Mouse (Mus musculus) MN1 (cell line): ENCODE measurements around the gene Chic1.

Source experiments
- DNase-seq: peaks from one replicate; pipeline ENCODE4 v3.0.0-alpha.2; 2016; ENCODE audit warnings: low spot score

Chic1 gene

DNA sequence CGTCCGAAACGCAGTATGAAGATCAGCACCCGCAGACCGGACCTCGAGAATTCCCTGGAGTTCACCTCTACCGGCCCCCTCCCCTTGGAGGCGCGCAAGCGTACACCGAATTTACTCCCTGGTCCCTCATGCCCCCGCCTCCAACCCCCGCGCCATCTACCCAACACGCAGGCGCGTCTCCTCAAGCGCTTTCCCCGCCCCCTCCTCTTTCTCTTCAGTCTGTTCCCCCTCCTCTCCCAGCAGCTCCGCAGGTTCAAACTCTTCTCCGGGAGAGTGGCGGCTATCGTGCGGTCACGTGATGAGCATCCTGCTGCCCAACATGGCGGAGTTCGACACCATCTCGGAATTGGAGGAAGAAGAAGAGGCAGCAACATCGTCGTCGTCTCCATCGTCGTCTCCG is at the start of gene Chic1:
Gene Chic1 (plus strand): TSS at position 190 of the 400 bp plus-strand sequence.
- peak; percentile 61 for DNase-seq

DNA sequence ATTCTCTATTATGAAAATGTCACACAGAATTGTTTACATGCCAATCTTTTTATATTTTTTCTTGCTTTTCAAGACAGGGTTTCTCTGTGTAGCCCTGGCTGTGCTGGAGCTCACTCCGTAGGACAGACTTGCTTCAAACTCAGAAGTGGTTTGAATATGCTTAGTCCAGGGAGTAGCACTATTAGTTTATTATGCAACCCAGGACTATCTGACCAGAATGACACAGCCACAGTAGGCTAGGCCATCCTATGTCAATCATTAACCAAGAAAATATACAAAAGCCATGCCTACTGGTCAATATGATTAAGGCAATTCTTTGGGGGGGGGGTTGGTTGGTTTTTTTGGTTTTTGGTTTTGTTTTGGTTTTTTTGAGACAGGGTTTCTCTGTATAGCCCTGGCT is 48.0 kb upstream of the Chic1 start:
- DNase-seq: no peak

DNA sequence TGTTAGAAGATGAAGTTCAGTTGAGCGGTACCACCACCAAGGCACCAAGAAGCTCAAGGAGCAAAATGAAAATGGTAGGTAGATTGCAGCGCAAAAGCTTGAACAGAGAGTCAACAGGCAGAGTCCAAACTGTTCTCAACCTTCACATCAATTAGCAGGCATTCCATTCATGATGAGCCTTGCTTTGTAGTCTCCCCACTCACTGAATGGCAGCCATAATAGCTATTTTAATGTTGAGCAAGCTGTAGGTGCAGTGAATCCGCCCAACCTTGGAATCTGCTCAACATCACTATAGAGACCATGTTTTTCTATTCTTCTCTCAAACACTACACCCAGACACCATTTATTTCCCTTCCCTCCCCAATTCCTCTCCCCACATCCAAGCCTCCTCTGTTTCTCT is 44.6 kb upstream of the Chic1 start:
- no peak for DNase-seq

DNA sequence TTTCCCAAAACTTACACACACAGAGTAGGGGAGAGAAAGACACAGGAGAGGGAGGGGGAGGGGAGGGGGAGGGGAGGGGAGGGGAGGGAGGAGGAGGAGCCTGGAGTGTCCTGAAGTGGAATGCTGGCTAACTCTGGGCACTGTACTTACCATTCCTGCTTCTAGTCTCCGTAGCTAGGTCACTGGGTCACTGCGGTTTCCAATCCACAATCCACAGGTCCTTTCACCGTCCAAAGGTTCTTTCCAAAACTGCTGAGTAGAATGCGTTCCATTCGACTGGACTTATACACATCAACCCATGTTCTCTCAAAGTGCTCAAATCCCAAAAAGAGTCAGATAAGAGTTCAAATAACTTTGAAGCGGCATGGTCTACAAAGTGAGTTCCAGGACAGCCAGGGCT is 42.1 kb upstream of the Chic1 start:
- no peak for DNase-seq

DNA sequence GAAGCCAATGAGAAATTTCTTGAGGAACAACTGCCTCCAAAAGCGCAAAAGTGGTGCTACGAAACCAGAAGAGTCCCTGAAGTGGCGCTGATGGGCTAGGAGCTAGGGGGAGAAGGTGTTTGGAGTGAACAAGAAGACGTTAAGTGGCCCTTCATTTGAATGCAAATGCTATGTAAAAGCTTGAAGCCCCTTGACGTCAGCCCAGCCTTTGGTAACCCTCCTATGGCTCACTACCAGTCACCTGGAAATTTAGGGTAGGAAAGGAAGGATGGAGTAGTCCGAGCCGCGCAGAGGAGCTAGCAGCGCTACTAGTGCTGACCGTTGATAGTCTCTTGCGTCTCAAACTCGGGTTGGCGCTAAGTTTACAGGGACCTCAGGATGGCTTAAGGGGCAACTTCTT is 35.1 kb upstream of the Chic1 start, which contains the start of gene Cdx4:
Gene Cdx4 (plus strand): TSS at position 253 of the 400 bp plus-strand sequence.
- no peak for DNase-seq

DNA sequence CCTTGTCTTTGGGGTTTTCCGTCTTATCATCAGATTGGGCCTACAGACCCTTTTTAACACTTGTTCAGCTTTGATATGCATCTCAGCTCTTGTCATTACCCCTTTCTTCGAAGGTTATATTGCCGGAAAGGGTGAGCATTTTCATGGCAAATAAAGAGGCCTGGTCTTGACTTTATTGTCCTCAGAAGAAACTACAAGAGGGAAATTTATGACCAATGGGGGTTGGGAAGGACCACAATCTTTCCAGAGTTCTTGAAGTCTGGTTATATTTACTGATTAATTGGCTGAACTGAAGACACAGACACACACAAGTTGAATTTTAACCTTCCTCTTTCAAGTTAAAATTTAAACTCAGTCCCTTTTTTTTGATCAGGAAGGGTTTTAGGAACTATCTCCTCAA is 30.4 kb upstream of the Chic1 start:
- no peak for DNase-seq

DNA sequence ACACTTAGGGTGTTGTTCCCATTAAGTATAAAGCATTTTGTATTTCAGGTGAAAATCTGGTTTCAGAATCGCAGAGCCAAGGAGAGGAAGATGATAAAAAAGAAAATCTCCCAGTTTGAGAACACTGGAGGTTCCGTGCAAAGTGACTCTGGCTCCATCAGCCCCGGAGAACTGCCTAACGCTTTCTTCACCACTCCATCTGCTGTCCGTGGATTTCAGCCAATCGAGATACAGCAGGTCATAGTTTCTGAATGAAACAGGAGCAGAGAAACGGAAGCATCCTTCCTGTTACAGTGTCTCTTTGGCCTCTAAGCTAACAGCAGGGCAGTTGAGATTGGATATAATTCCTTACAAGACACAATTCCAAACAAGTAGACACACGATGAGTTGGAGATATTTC is 26.9 kb upstream of the Chic1 start:
- no peak for DNase-seq

DNA sequence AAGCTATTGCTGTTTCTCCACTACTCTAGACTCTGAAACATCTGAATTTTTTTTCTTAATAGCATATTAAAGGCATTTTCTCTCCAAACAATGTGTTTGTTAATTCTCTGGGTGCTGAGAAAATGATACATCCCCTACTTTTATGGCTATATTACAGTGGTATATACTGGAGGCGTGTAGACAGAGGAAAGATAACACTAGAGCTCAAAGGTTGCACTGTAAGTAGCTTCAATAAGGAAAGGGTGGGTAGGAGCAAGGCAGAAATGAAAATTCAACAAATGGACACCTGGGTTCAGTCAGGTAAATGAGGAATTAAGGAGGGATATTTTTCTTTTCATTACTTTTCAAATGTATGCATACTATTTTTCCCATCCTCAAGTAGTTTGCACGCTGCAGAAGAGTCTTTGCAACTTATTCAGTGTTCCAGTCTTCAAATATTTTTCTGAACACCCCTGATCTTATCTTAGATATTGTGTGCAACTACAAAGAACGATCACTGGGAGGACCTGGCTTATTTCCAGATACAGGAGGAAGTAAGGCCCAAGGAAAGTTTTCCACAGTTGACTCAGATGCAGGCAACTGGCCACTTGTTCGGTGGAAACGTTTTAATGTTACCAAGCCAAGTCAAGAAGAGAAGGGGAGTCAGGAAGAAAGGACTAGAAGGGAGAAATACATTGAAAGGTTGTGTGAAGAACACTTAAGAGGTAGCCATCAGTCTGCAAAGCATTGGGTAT is 25.0 kb upstream of the Chic1 start:
- no peak for DNase-seq

DNA sequence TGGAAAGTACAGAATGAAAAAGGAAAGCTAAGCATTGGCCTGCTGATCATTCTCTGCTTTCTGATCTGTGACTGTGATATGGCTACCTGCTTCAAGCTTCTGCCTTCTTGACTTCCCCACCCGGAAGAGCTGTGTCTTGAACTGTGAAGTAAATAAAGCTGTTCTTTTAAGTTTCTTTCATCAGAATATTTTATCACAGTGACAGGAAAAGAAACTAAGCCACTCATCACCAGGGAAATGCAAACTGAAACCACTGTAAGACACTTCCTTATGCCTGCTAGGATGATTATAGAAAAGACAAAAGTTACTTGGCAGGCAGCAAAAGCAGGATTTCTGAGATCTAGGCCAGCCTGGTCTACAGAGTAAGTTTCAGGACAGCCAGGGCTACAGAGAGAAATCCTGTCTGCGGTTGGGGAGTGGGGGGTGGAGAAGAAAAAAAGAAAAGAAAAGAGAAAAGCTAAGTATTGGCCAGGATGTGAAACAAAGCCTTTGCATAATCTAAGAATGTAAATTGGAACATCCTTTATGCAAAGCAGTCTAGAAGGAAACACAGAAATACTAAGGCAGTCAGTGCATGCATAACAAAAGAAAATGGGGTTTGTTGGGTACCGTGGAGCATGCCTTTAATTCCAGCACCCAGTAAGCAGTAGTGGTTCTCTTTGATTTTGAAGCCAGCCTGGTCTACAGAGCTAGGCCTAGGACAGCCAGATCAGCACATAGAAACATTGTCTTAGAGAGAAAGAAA is 14.7 kb upstream of the Chic1 start:
- no peak for DNase-seq

DNA sequence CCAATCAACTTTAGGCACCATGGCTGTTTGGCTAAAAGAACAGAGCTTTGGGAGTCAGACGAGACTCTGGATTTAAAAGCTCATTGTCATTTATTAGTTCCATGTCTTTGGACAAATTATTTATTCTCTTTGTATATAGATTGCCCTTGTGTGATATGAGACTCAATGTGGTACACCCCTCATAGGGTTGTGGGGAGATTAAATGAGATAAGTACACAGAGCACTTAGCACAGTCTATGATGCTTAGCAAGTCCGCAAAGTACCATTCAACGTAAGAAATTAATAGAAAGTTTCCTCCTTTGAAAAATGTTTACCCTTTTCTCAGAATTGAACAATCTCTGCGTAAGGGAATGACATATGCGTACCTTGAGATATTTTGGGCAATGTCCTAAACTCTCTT is 492 bp upstream of the Chic1 start:
- no peak for DNase-seq

DNA sequence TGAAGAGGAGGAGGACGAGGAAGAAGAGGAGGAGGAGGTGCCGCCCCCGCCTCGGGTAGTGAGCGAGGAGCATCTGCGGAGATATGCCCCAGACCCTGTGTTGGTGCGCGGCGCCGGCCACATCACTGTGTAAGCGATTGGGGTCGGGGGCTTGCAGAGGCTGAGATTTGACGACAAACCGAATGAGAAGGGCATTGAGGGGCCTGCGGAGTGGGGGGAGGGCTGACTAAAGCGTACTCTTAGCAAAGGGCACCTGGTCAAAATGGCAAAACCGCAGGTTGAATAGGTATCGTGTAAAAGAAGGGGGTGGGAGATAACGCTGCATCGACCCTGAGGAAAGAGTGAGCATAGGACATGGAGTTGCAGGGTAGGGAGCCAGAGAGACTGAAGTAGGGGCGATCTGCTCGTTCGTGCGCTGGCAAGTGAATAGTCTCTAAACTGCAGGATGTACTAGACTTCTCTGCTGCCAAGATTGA is 523 bp downstream of the Chic1 start:
- DNase-seq: no peak

DNA sequence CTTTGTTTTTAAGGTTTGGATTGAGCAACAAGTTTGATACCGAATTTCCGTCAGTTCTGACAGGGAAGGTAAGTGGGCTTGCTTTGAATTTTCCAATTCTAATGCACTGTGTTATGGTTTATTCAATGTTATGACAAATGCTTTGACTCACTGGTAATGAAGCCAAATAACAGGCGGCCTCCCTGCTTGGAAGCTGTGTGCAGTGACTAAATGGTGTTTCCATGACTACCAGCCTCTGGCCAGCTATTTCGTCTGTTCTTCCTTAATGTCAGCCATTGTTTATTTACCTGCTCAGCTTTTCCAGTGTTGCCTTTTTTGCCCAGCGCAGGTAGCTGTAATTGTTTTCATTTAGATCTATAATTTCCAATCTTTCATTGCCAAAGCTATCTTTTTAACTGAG is 9.9 kb downstream of the Chic1 start:
- peak; percentile 20 for DNase-seq

DNA sequence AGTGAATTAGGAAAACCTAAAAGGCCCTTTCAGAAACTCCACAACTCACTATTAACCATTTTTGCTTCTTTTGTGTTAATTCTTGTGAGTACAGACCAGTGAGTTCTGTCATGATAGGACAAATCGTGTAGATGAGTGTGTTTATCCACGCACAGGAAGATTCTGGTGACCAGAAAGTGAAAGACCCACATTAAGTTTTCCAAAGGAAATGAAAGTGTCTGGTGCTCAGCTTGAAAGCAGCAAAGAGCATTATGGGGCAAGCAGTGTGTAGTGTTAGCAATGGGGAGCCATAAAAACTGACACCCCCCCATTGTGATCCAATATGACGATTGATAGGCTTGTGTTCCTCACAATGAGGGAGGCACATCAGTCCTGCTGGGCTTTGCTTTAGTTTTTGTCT is 12.4 kb downstream of the Chic1 start:
- no peak for DNase-seq

DNA sequence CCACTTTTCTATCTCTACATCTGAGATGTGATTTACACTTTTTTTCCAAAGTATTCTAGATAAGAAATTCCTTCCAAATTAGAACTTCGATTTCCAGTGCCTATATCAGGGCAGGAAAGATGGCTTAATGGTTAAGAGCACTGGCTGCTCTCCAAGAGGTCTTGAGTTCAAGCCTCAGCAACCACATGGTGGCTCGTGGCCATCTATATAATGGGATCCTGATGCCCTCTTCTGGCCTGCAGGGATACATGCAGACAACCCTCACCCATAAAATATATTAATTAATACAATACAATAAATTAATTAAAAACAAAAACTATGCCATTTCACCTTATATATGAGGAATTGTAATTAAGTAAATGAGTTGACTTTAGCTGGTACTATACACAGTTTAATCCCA is 14.9 kb downstream of the Chic1 start:
- DNase-seq: no peak

DNA sequence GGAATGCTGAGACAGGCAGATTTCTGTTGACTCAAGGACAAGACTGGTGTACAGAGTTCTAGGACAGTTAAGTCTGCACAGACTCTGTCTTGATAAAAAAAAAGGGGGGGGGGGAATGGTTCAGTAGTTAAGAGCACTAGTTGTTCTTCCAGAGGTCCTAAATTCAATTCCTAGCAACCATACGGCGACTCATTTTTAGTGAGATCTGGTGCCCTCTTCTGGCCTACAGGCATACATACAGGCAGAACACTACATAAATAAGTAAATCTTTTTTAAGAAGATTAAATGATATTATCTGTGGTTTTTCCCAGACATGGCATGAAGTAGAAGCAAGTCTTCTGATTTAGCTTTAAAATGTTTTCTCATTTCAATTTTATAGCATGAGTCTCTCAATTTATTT is 15.4 kb downstream of the Chic1 start:
- no peak for DNase-seq

DNA sequence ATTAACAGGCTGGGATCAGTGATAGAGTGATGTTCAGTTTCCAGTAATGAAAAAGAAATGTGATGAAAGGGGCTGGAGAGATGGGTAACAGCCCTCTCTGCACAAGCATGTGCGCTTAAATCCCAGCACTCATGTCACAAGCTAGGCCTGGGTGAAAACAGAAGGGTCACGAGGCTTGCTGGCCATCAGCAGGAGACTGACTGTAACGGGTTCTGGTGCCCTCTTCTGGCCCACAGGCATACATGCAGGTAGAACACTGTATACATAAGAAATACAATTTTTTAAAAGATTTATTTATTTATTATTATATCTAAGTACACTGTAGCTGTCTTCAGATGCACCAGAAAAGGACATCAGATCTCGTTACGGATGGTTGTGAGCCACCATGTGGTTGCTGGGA is 18.0 kb downstream of the Chic1 start:
- DNase-seq: no peak

DNA sequence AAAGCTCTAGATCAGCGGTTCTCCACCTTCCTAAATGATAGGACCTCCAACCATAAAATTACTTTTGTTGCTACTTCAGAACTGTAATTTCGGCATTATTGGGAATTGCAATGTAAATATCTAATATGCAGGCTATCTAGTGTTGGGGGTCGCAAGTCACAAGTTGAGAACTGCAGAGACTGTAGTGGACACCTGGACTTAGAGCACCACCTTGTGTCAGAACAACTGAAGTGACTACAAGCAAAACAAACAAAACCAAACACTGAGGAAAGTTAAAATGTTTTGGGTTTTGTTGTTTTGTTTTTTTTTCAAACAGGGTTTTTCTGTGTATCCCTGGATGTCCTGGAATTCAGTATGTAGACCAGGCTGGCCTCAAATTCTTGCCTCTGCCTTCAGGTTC is 28.3 kb downstream of the Chic1 start:
- no peak for DNase-seq

DNA sequence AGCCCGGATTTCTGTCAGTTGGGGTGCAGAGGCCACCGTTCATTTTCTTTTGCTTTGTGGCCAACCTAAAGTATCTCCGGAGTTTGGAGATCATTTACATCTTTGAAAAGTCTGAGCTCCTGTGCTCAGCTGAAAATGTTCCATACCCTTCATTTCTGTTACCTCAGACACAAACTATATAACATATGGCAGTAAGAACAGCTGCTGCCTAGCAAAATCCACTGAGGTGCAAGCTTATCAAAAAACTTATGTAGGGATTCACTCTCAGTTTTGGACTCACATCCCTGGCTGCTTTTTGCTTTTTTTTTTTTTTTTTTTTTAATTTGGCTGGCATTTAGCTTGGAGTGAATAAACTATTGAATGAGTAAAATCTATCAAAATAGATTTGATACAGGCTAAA is 31.9 kb downstream of the Chic1 start:
- no peak for DNase-seq

DNA sequence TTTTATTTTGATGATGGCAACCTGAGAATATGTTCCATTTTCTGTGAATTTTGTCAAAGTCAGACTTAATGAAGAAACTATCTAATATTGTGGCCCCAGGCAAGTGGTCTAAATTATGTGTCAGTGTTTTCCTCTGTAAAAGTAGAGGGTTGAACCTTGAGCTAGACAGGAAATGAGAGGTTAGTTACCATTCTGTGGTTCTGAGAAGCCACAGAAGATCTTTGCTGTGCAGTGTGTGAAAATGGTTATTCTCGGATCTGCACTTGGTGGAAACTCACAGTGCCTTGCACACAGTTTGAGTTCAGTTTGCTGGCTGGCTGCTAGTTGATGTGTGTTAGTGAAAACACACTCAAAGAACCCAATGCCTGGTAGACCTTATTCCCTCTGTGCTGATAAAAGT is 37.6 kb downstream of the Chic1 start:
- no peak for DNase-seq

DNA sequence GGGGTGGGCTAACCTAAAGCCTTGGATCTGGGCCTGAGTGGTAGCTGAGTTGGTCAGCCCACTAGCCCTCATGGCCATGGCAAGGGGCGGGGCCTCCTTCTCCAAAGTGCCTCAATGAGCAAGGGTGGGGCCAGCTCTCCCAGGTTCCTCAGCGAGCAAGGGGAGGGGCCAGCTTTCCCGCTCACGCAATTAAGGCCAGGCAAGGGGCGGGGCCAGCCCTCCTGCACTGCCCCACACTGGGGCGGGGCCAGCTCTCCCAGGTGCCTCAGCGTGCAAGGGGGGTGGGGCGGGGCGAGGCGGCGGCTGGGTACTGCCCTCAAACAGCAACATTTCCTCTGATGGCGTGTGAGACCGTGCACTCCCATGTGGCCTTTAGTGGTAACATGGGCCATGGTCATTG is 48.7 kb downstream of the Chic1 start:
- no peak for DNase-seq

DNA sequence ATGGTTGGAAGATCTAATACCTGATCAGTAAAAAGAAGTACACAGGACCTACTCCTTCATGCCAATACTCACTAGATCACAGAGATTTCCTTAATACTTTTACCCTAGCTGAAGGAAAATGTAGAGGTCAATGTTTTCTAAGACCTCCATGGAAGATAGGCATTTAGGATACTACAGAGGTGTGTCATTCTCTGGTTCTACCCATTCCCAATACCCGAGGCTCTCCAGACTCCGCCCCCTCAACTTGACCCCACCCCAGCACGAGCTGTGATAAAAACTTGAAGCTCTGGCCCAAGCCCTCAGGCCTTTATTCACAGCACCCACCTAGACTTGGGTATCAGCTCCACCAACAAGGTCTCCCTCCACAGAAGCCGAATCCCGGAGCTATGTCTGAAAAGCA is 57.9 kb downstream of the Chic1 start, which contains the start of gene Tsx:
Gene Tsx (plus strand): TSS at position 301 of the 400 bp plus-strand sequence.
- DNase-seq: no peak

DNA sequence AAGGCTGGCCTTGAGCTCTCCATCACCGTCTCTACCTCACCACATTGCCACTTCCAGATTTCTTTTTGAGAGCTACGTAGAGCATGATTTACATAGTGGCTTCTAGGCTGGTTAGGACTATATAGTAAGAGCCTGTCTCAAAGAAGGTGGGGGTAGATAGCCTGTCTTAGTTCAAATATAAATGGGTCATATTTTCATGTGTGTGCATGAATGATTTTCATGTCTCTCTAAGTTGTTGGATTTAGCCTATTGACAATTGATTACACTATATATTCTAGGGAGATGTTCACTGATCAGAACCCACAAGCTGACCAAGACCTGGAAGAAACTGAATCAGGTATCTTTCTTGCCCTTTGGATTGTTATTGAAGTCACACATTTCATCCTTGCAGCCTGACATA is 65.4 kb downstream of the Chic1 start, which contains the start of gene Gm26992:
Gene Gm26992 (plus strand): TSS at position 301 of the 400 bp plus-strand sequence.
- no peak for DNase-seq

DNA sequence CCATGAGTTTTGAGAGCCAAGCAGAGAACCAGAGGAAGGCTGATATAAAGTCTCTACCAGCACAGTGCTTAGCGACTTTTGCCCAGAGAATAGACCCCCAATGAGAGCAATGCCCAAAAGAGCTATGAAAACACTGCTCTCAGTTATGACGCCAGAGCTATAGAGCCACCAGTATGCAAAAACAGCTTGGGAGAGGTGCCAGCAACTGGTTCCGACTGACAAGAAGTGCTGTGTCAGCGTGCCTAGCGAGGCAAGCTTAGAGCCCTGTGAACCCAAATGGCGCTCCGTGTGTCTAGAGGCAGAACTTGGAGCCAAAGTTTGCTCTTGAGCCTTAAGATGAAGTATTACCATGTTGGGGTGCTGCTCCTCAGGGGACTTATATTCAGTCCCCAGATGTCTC is 71.4 kb downstream of the Chic1 start:
- DNase-seq: no peak
